Mouse (Mus musculus) heart, postnatal 0 days (tissue): ENCODE data around the gene Itga11.

Source experiments
- CTCF ChIP-seq: IDR thresholded peaks from 2 replicates; pipeline ENCODE4 v1.5.1; 2016; ENCODE audit warnings: antibody characterized with exemption, control low read depth, low read depth
- EP300 ChIP-seq: IDR thresholded peaks from 2 replicates; pipeline ENCODE4 v1.6.1; 2016; ENCODE audit warnings: antibody characterized with exemption, low read depth

- TF ChIP-seq CTCF (no peak), EP300 (no peak)
Observed at GRCm38 (mm10) chr9:62789856-62790255, 112.2 kb downstream of the Itga11 start.
